Mouse (Mus musculus): ENCODE measurements around the gene Usp5. TPM values are rescaled to one million over a fixed set of nuclear protein-coding genes. Genes with fewer than 3 reads are reported as not detected.

Gene Usp5
- total RNA-seq (2014; rRNA removed) (215 and 224 TPM in 2 replicates), polyA plus RNA-seq (2015; fragmentation: Nextera tagmentation; extraction: Ambion mirVana) (173 and 191 TPM in 2 replicates)

GRCm38 (mm10) chr6:124828868-124829798 is at the start of gene Usp5, which contains the start of gene Cdca3:
TSS of gene Usp5 (minus strand) at chr6:124829484.
TSS of gene Cdca3 (plus strand) at chr6:124829547.
- under 1% methylated on average over 54 of the region's 55 CpGs for WGBS
- DNase-seq = peak; percentile 100
- H3K36me3 ChIP-seq (ENCODE audit: insufficient read depth) = peaks cover 23% of the 10 kb centered on the region
- peak within 1 kb of the TSS; percentile 59 for H3K9ac ChIP-seq
- peak; percentile 93 for ATAC-seq
- peak; percentile 52 for TF ChIP-seq CTCF (IDR thresholded peaks at IDR 0.05; ENCODE audit: low read depth)
- H3K4me1 ChIP-seq (ENCODE audit: insufficient read depth) = 0 out of 2 replicates have a peak, but pooled peaks cover 4% of the 10 kb centered on the region
- H3K9me3 ChIP-seq (ENCODE audit: low read length) = no peaks in the 10 kb centered on the region
- peak within 1 kb of the TSS; percentile 76 for H3K27ac ChIP-seq (ENCODE audit: low read depth, low read length)
- peak within 1 kb of the TSS; percentile 83 for H3K4me2 ChIP-seq (ENCODE audit: low read depth)
- H3K27me3 ChIP-seq (ENCODE audit: insufficient read depth, low read length) = no peaks in the 10 kb centered on the region
- peak within 1 kb of the TSS; percentile 55 for H3K4me3 ChIP-seq (ENCODE audit: low read depth, low read length)

GRCm38 (mm10) chr6:124874348-124874747 is 45.1 kb upstream of the Usp5 start:
- no peaks in the 10 kb centered on the region for H3K4me1 ChIP-seq (ENCODE audit: insufficient read depth)
- H3K27ac ChIP-seq (ENCODE audit: low read depth, low read length) = no peak overlapping the region
- H3K4me3 ChIP-seq (ENCODE audit: low read depth, low read length) = no peak overlapping the region
- TF ChIP-seq CTCF (IDR thresholded peaks at IDR 0.05; ENCODE audit: low read depth) = no peak
- 61% methylated on average over 2 of the region's 3 CpGs for WGBS
- no peaks in the 10 kb centered on the region for H3K36me3 ChIP-seq (ENCODE audit: insufficient read depth)
- ATAC-seq (no peak), DNase-seq (no peak)
- H3K4me2 ChIP-seq (ENCODE audit: low read depth) = no peak overlapping the region
- H3K27me3 ChIP-seq (ENCODE audit: insufficient read depth, low read length) = no peaks in the 10 kb centered on the region
- no peaks in the 10 kb centered on the region for H3K9me3 ChIP-seq (ENCODE audit: low read length)
- no peak overlapping the region for H3K9ac ChIP-seq

GRCm38 (mm10) chr6:124866560-124866959 is 37.3 kb upstream of the Usp5 start:
- Histone ChIP-seq H3K27me3 (ENCODE audit: insufficient read depth, low read length) (no peaks in the 10 kb centered on the region), H3K36me3 (ENCODE audit: insufficient read depth) (no peaks in the 10 kb centered on the region), H3K27ac (ENCODE audit: low read depth, low read length) (no peak overlapping the region), H3K9me3 (ENCODE audit: low read length) (no peaks in the 10 kb centered on the region), H3K4me3 (ENCODE audit: low read depth, low read length) (no peak overlapping the region), H3K4me1 (ENCODE audit: insufficient read depth) (peaks cover 11% of the 10 kb centered on the region), H3K4me2 (ENCODE audit: low read depth) (no peak overlapping the region), H3K9ac (no peak overlapping the region)
- ATAC-seq = no peak
- TF ChIP-seq CTCF (IDR thresholded peaks at IDR 0.05; ENCODE audit: low read depth) = no peak
- no peak for DNase-seq
- 63% methylated on average over 6 of the region's 7 CpGs for WGBS

GRCm38 (mm10) chr6:124865766-124866362 is 36.6 kb upstream of the Usp5 start:
- H3K27ac ChIP-seq (ENCODE audit: low read depth, low read length) = 0 out of 2 replicates have a peak overlapping the region, but pooled peaks have one; percentile 40
- 59% methylated on average over 18 of the region's 18 CpGs for WGBS
- no peak overlapping the region for H3K4me2 ChIP-seq (ENCODE audit: low read depth)
- H3K4me3 ChIP-seq (ENCODE audit: low read depth, low read length) = no peak overlapping the region
- TF ChIP-seq CTCF (IDR thresholded peaks at IDR 0.05; ENCODE audit: low read depth) = no peak
- ATAC-seq (no peak), DNase-seq (no peak)
- H3K4me1 ChIP-seq (ENCODE audit: insufficient read depth) = peaks cover 11% of the 10 kb centered on the region
- 0 out of 2 replicates have a peak, but pooled peaks cover 5% of the 10 kb centered on the region for H3K36me3 ChIP-seq (ENCODE audit: insufficient read depth)
- H3K27me3 ChIP-seq (ENCODE audit: insufficient read depth, low read length) = no peaks in the 10 kb centered on the region
- H3K9ac ChIP-seq = no peak overlapping the region
- H3K9me3 ChIP-seq (ENCODE audit: low read length) = no peaks in the 10 kb centered on the region

GRCm38 (mm10) chr6:124863658-124864298 is 34.5 kb upstream of the Usp5 start, which contains the start of gene Gpr162:
TSS of gene Gpr162 (minus strand) at chr6:124863983.
- peak; percentile 46 for TF ChIP-seq CTCF (IDR thresholded peaks at IDR 0.05; ENCODE audit: low read depth)
- 3% methylated on average over 43 of the region's 43 CpGs for WGBS
- peak; percentile 86 for ATAC-seq

GRCm38 (mm10) chr6:124863125-124863657 is 33.9 kb upstream of the Usp5 start:
- Histone ChIP-seq H3K9ac (peak overlapping the region; percentile 93), H3K4me1 (ENCODE audit: insufficient read depth) (peaks cover 11% of the 10 kb centered on the region), H3K9me3 (ENCODE audit: low read length) (no peaks in the 10 kb centered on the region), H3K36me3 (ENCODE audit: insufficient read depth) (peaks cover 16% of the 10 kb centered on the region; the same call in 1 of the 2 replicates), H3K27ac (ENCODE audit: low read depth, low read length) (peak overlapping the region; percentile 95), H3K27me3 (ENCODE audit: insufficient read depth, low read length) (no peaks in the 10 kb centered on the region), H3K4me3 (ENCODE audit: low read depth, low read length) (peak overlapping the region; percentile 75), H3K4me2 (ENCODE audit: low read depth) (peak overlapping the region; percentile 76)
- TF ChIP-seq CTCF (IDR thresholded peaks at IDR 0.05; ENCODE audit: low read depth) = no peak
- 2% methylated on average over 14 of the region's 16 CpGs for WGBS
- peak; percentile 11 for ATAC-seq
- DNase-seq = no peak

More at GRCm38 (mm10) chr6:124863658-124864298, 34.5 kb upstream of the Usp5 start, which contains the start of gene Gpr162:
- H3K9me3 ChIP-seq (ENCODE audit: low read length) = no peaks in the 10 kb centered on the region
- no peaks in the 10 kb centered on the region for H3K27me3 ChIP-seq (ENCODE audit: insufficient read depth, low read length)
- H3K36me3 ChIP-seq (ENCODE audit: insufficient read depth) = peaks cover 13% of the 10 kb centered on the region; the same call in 1 of the 2 replicates
- peak within 1 kb of the TSS; percentile 93 for H3K9ac ChIP-seq
- H3K27ac ChIP-seq (ENCODE audit: low read depth, low read length) = peak within 1 kb of the TSS; percentile 95
- DNase-seq = peak; percentile 85
- peak within 1 kb of the TSS; percentile 75 for H3K4me3 ChIP-seq (ENCODE audit: low read depth, low read length)
- H3K4me2 ChIP-seq (ENCODE audit: low read depth) = peak within 1 kb of the TSS; percentile 76
- peaks cover 11% of the 10 kb centered on the region for H3K4me1 ChIP-seq (ENCODE audit: insufficient read depth)
